Mouse (Mus musculus) hindbrain, embryonic 15.5 days (tissue): ENCODE data around the gene Gm10778. TPM values are rescaled to one million over a fixed set of nuclear protein-coding genes. Genes with fewer than 3 reads are reported as not detected.
"Not testable (repeated sequence)": the region's sequence is repeated elsewhere in the genome, so short reads cannot be mapped to it uniquely, and the experiment has no call there.

Source experiments
- ATAC-seq: fragments of 200-750 bp; cut with Nextera tagmentation; 2 replicates; pipeline ENCODE4 v1.8.0; 2017; ENCODE audit warnings: low read depth, moderate number of reproducible peaks, moderate TSS enrichment; ENCODE audit not compliant: low FRiP score
- H3K27ac ChIP-seq: fragments of 300-500 bp; sonication (generic); replicated peaks from 2 replicates; pipeline ENCODE4 v1.5.1; 2015; ENCODE audit warnings: mild to moderate bottlenecking, inconsistent platforms
- H3K27me3 ChIP-seq: fragments of 300-500 bp; sonication (generic); 2 replicates; pipeline ENCODE4 v1.6.1; 2015; ENCODE audit warnings: control low read depth, inconsistent platforms
- H3K36me3 ChIP-seq: fragments of 300-500 bp; sonication (generic); 2 replicates; pipeline ENCODE4 v1.6.1; 2015; ENCODE audit warnings: control low read depth, inconsistent platforms
- H3K4me1 ChIP-seq: fragments of 300-500 bp; sonication (generic); replicated peaks from 2 replicates; pipeline ENCODE4 v1.6.1; 2015; ENCODE audit warnings: control low read depth, inconsistent platforms
- H3K4me2 ChIP-seq: fragments of 300-500 bp; sonication (generic); 2 replicates; pipeline ENCODE4 v1.6.1; 2015; ENCODE audit warnings: moderate library complexity, mild to moderate bottlenecking, inconsistent platforms
- H3K4me3 ChIP-seq: fragments of 300-500 bp; sonication (generic); 2 replicates; pipeline ENCODE4 v1.5.1; 2015; ENCODE audit warnings: mild to moderate bottlenecking, inconsistent platforms
- H3K9ac ChIP-seq: fragments of 300-500 bp; sonication (generic); 2 replicates; pipeline ENCODE4 v1.6.1; 2015; ENCODE audit warnings: inconsistent platforms
- H3K9me3 ChIP-seq: fragments of 300-500 bp; sonication (generic); 2 replicates; pipeline ENCODE4 v1.6.1; 2016; ENCODE audit warnings: control low read depth, inconsistent platforms
- WGBS: fragments of 180-500 bp; shearing (Covaris S2); methylation state at CpG from one replicate; pipeline ENCODE4 v1.1.7; 2015; 5-methylcytosine and 5-hydroxymethylcytosine counted together
- polyA plus RNA-seq: library from polyadenylated mRNA; unstranded; fragments of >200 nt; fragmentation: Nextera tagmentation; extraction: Ambion mirVana; gene quantifications from 2 replicates; pipeline ENCODE4 v1.2.1, GENCODE M21; 2015

The Gm10778 gene
- polyA plus RNA-seq: 5.4 and 6.5 TPM in 2 replicates

GRCm38 (mm10) chr10:81648803-81649775 lies at the start of gene Gm10778:
Gene Gm10778 (plus strand): TSS chr10:81649059.
- H3K36me3 ChIP-seq: peaks cover 16% of the 10 kb centered on the region
- peak within 1 kb of the TSS; percentile 67 for H3K4me2 ChIP-seq
- 3% methylated on average over 38 of the region's 52 CpGs for WGBS
- H3K4me1 ChIP-seq: peaks cover 15% of the 10 kb centered on the region
- peak within 1 kb of the TSS; percentile 55 for H3K9ac ChIP-seq
- not testable (repeated sequence) for H3K9me3 ChIP-seq, H3K27me3 ChIP-seq
- H3K27ac ChIP-seq: peak within 1 kb of the TSS; percentile 87
- ATAC-seq: peak; percentile 94
- H3K4me3 ChIP-seq: peak within 1 kb of the TSS; percentile 53

- no peak for ATAC-seq
- Histone ChIP-seq H3K4me3 (no peak overlapping the region), H3K4me2 (no peak overlapping the region), H3K9ac (no peak overlapping the region), H3K4me1 (peaks cover 55% of the 10 kb centered on the region), H3K27ac (no peak overlapping the region), H3K36me3 (no peaks in the 10 kb centered on the region), H3K9me3 (no peaks in the 10 kb centered on the region), H3K27me3 (peaks cover 29% of the 10 kb centered on the region)
- WGBS: 82% methylated on average over 5 of the region's 5 CpGs
These were observed 49.2 kb upstream of the Gm10778 start for GRCm38 (mm10) chr10:81599630-81600029.

- no peak overlapping the region for H3K4me3 ChIP-seq
- WGBS: 56% methylated on average over 10 of the region's 10 CpGs
- H3K36me3 ChIP-seq: no peaks in the 10 kb centered on the region
- H3K4me2 ChIP-seq: no peak overlapping the region
- H3K4me1 ChIP-seq: peaks cover 59% of the 10 kb centered on the region
- ATAC-seq: no peak
- no peak overlapping the region for H3K27ac ChIP-seq
- H3K27me3 ChIP-seq: peaks cover 25% of the 10 kb centered on the region
- H3K9me3 ChIP-seq: no peaks in the 10 kb centered on the region
- H3K9ac ChIP-seq: no peak overlapping the region
These were observed 48.8 kb upstream of the Gm10778 start for GRCm38 (mm10) chr10:81600096-81600495.

GRCm38 (mm10) chr10:81600738-81601203 lies 48.1 kb upstream of the Gm10778 start, which contains the start of gene Tle6:
Gene Tle6 (minus strand): TSS chr10:81601073.
- ATAC-seq: peak; percentile 73
- H3K4me1 ChIP-seq: peaks cover 58% of the 10 kb centered on the region
- no peak within 1 kb of the TSS for H3K9ac ChIP-seq
- H3K27me3 ChIP-seq: peaks cover 19% of the 10 kb centered on the region; the same call in 1 of the 2 replicates
- WGBS: under 1% methylated on average over 28 of the region's 28 CpGs
- no peaks in the 10 kb centered on the region for H3K9me3 ChIP-seq
- H3K36me3 ChIP-seq: no peaks in the 10 kb centered on the region
- peak within 1 kb of the TSS; percentile 33 for H3K4me3 ChIP-seq
- H3K27ac ChIP-seq: no peak within 1 kb of the TSS
- peak within 1 kb of the TSS; percentile 78 for H3K4me2 ChIP-seq

- no peaks in the 10 kb centered on the region for H3K36me3 ChIP-seq
- peak overlapping the region; percentile 78 for H3K4me2 ChIP-seq
- H3K27me3 ChIP-seq: peaks cover 19% of the 10 kb centered on the region; the same call in 1 of the 2 replicates
- H3K27ac ChIP-seq: no peak overlapping the region
- WGBS: 28% methylated on average over 7 of the region's 7 CpGs
- no peak overlapping the region for H3K9ac ChIP-seq
- no peaks in the 10 kb centered on the region for H3K9me3 ChIP-seq
- peaks cover 52% of the 10 kb centered on the region for H3K4me1 ChIP-seq
- no peak for ATAC-seq
- peak overlapping the region; percentile 33 for H3K4me3 ChIP-seq
These were observed 47.4 kb upstream of the Gm10778 start for GRCm38 (mm10) chr10:81601396-81601905.

GRCm38 (mm10) chr10:81602741-81603151 lies 46.1 kb upstream of the Gm10778 start:
- peaks cover 46% of the 10 kb centered on the region for H3K4me1 ChIP-seq
- WGBS: 16% methylated on average over 4 of the region's 4 CpGs
- no peak overlapping the region for H3K9ac ChIP-seq
- 0 out of 2 replicates have a peak overlapping the region, but pooled peaks have one; percentile 11 for H3K27ac ChIP-seq
- H3K9me3 ChIP-seq: no peaks in the 10 kb centered on the region
- no peaks in the 10 kb centered on the region for H3K36me3 ChIP-seq
- no peak overlapping the region for H3K4me3 ChIP-seq
- peaks cover 17% of the 10 kb centered on the region; the same call in 1 of the 2 replicates for H3K27me3 ChIP-seq
- ATAC-seq: no peak
- no peak overlapping the region for H3K4me2 ChIP-seq

GRCm38 (mm10) chr10:81604019-81604967 lies 44.6 kb upstream of the Gm10778 start:
- Histone ChIP-seq H3K36me3 (no peaks in the 10 kb centered on the region), H3K4me1 (peaks cover 44% of the 10 kb centered on the region), H3K27me3 (peaks cover 15% of the 10 kb centered on the region; the same call in 1 of the 2 replicates), H3K4me3 (peak overlapping the region; percentile 12; the same call in 1 of the 2 replicates), H3K27ac (peak overlapping the region; percentile 66; the same call in 1 of the 2 replicates), H3K9me3 (no peaks in the 10 kb centered on the region), H3K9ac (no peak overlapping the region), H3K4me2 (peak overlapping the region; percentile 62)
- WGBS: 83% methylated on average over 12 of the region's 12 CpGs
- ATAC-seq: no peak

GRCm38 (mm10) chr10:81604968-81605665 lies 43.7 kb upstream of the Gm10778 start:
- Histone ChIP-seq H3K9ac (peak overlapping the region; percentile 46), H3K27ac (peak overlapping the region; percentile 88), H3K4me3 (peak overlapping the region; percentile 48), H3K9me3 (no peaks in the 10 kb centered on the region), H3K4me1 (peaks cover 44% of the 10 kb centered on the region), H3K36me3 (no peaks in the 10 kb centered on the region), H3K27me3 (peaks cover 8% of the 10 kb centered on the region; the same call in 1 of the 2 replicates), H3K4me2 (peak overlapping the region; percentile 62)
- ATAC-seq: peak; percentile 13; the same call in 1 of the 2 replicates
- 18% methylated on average over 29 of the region's 29 CpGs for WGBS

GRCm38 (mm10) chr10:81605666-81605973 lies 43.2 kb upstream of the Gm10778 start:
- peaks cover 8% of the 10 kb centered on the region; the same call in 1 of the 2 replicates for H3K27me3 ChIP-seq
- peak overlapping the region; percentile 88 for H3K27ac ChIP-seq
- 3% methylated on average over 14 of the region's 14 CpGs for WGBS
- H3K4me3 ChIP-seq: peak overlapping the region; percentile 48
- H3K36me3 ChIP-seq: no peaks in the 10 kb centered on the region
- no peaks in the 10 kb centered on the region for H3K9me3 ChIP-seq
- peak overlapping the region; percentile 62 for H3K4me2 ChIP-seq
- ATAC-seq: peak; percentile 25; the same call in 1 of the 2 replicates
- H3K9ac ChIP-seq: peak overlapping the region; percentile 46
- H3K4me1 ChIP-seq: peaks cover 39% of the 10 kb centered on the region

GRCm38 (mm10) chr10:81605974-81606751 lies 42.7 kb upstream of the Gm10778 start, which contains the start of gene BC025920:
Gene BC025920 (plus strand): TSS chr10:81606270.
- peak within 1 kb of the TSS; percentile 48 for H3K4me3 ChIP-seq
- H3K4me1 ChIP-seq: peaks cover 34% of the 10 kb centered on the region
- H3K9ac ChIP-seq: peak within 1 kb of the TSS; percentile 50
- H3K27ac ChIP-seq: peak within 1 kb of the TSS; percentile 88
- H3K36me3 ChIP-seq: no peaks in the 10 kb centered on the region
- peak; percentile 92 for ATAC-seq
- no peaks in the 10 kb centered on the region for H3K9me3 ChIP-seq
- under 1% methylated on average over 39 of the region's 39 CpGs for WGBS
- peaks cover 8% of the 10 kb centered on the region; the same call in 1 of the 2 replicates for H3K27me3 ChIP-seq
- peak within 1 kb of the TSS; percentile 71 for H3K4me2 ChIP-seq
